Comparison of ENCODE assay signal across 12 mouse cellular contexts in genomic region chr11:3497296-3497695, GRCm38 (mm10). TPM values are rescaled to one million over a fixed set of nuclear protein-coding genes. Genes with fewer than 3 reads are reported as not detected.
"Had no signal": no experiment of that assay in that cellular context is flagged by ENCODE, and none has a peak within 500 bp of the region (broad histone marks: within the 10 kb centered on the region; RNA-seq: fewer than 3 reads in every experiment).

No protein-coding gene starts in this region.

- H3K4me3 ChIP-seq: left cerebral cortex, adult 2 months; liver, embryonic 13.5 days had no signal

- H3K9ac ChIP-seq: liver, embryonic 13.5 days had no signal

- H3K36me3 ChIP-seq: liver, embryonic 13.5 days had no signal

- DNase-seq: layer of hippocampus, postnatal 36 days; liver, embryonic 13.5 days; midbrain, embryonic 14.5 days; right cerebral cortex, postnatal 4 days; thymus, adult 18-20 months; thymus, postnatal 36 days had no signal

- H3K9me3 ChIP-seq: liver, embryonic 13.5 days had no signal

- H3K4me2 ChIP-seq: liver, embryonic 13.5 days; midbrain, embryonic 11.5 days had no signal

- H3K27ac ChIP-seq: left cerebral cortex, adult 2 months; liver, embryonic 13.5 days had no signal

- ATAC-seq: inflammation-experienced regulatory T-cells, adult 6 months had no signal

RNA-seq across cellular contexts. Expression of gene Inpp5j, which starts 7.3 kb away (rescaled TPM):
- total RNA-seq: liver, adult 2 months; megakaryocyte-erythroid progenitor cell, adult 5-6 weeks had no signal
- polyA plus RNA-seq: inflammation-experienced regulatory T-cells, adult 6 months had no signal

RNA-seq across cellular contexts. Expression of gene Pla2g3, which starts 9.2 kb away (rescaled TPM):
- total RNA-seq: liver, adult 2 months; megakaryocyte progenitor cell, adult 5-6 weeks had no signal

RNA-seq across cellular contexts. Expression of gene Selenom, which starts 17.2 kb away (rescaled TPM):
- total RNA-seq: megakaryocyte-erythroid progenitor cell, adult 5-6 weeks had no signal
